Mouse (Mus musculus) mouse embryonic stem cell (cell line): ENCODE results near the gene Nynrin.

Source experiments
- in situ Hi-C, 2 experiments: fragments of 300-500 bp; cut with MboI; formaldehyde crosslinking; loops; 1 replicate in 1 of 2; 3 replicates in 1 of 2; pipeline ENCODE4 v1.14.3; 2019 to 2020; ENCODE audit warnings: low sequenced_read_pairs in 2 of 2, low pct_unique_long_range_greater_than_20kb in 1 of 2, mixed read lengths in 1 of 2; ENCODE audit not compliant: unreplicated experiment in 1 of 2

The Nynrin gene

DNA sequence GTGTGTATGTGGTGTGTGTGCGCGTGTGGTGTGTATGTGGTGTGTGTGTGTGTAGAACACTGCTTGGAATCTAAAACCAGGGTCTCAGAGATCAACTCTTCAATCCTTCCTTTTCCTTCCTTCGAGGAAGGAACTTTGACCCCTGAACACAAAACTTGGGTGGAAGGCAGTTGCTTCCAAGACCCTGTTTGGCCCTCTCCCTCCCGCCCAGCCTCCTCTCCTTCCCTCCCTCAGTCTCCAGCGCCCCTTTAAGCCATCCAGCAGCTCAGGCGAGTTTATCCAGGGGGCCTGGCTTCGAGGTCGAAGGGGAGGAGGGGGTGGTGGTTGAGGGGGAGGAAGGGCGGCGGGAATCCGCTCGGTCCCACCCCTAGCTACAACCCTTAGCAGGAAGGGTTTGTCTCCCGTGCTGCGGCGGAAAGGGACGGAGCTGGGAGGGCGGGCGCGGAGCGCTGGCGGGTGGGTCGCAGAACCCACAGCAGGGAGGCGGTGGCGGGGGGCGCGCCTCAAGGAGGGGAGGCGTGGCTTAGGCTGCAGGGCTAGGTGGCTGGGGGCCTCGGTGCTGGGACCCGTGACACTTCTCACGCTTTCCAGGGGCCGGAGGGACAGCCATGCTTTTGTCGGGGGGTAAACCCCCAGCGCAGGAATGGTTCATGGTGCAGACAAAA lies at the start of gene Nynrin:
Nynrin (plus strand) TSS at position 390 of the 665 bp plus-strand sequence.
- in situ Hi-C loops = loop anchor here in 1 of 2 experiments (10.0 kb wide), 1 partner anchor 61 kb away; no protein-coding TSS in a partner anchor

GRCm38 (mm10) chr14:55814885-55815284 lies 38.9 kb upstream of the Nynrin start:
- in situ Hi-C loops = no loop called here

DNA sequence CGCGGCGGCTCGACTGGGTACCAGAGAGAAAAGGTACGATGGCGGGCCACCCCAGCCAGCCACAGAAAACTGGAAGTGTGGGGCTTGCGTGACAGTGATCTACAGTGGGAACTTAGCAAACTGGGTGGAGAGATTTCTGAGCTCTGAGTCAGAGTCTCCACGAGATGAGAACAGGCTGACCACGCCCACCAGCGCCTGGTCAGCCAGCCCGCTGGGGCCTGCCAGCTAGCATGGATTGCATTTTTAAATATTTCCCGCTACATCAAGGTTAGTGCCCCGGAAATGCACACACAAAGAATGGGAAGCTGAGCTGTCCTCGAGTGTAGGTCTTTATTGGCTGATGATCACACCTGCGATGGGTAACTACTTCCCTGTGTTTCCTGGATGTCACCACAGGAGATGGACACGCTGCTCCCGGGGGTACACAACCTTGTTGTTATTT lies 38.5 kb upstream of the Nynrin start:
- in situ Hi-C loops = no loop called here

GRCm38 (mm10) chr14:55819845-55820405 lies 33.9 kb upstream of the Nynrin start:
- in situ Hi-C loops = loop anchor here (5.0 kb wide), 1 partner anchor 42 kb away; no protein-coding TSS in a partner anchor

DNA sequence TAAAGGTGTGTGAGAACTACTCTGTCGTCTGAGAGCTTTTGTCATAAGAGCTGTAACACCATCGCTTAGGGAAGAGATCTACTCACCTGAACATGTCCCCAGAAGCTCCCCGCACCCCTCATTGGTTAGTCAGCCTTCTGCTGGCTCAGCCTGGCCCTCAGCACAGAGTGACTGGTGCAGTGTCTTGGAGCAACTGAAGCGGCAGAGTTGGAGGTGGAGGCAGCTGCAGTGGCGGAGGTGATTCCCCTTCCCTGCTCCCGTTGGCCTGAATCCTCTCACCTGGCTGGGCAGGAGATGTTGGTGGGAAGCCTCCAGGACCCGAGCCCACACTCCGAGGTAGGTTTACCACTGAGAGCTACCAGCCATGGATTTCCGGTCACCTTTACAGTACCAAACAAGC lies 33.2 kb upstream of the Nynrin start:
- in situ Hi-C loops = loop anchor here (5.0 kb wide), 1 partner anchor 42 kb away; no protein-coding TSS in a partner anchor

DNA sequence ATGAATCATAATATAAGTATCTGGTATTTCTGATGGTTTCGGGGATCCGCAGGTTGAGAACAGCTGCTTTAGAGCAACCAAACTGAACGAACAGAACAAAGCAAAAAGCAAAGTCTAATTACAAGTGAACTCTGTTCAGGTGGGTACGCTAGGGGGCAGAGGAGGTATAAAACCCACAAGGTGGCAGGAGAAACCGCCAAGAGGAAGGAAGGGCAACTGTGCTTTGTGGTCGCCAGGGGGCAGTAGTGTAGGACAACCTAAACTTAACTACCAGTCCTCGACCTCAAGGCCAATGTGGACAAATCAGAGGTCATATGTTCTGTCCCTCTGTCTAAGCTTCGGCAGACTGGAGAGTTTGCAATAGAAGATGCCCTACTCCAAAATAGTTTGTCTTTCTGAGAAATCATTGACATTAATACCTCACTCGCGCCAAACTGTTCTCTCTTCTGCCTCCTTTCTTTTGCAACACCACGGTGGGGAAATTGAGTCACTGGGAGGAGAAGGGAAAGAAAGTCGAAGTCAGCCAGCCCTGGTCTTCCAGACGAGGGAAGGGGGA lies 31.3 kb upstream of the Nynrin start:
- in situ Hi-C loops = loop anchor here (5.0 kb wide), 1 partner anchor 40 kb away; no protein-coding TSS in a partner anchor

DNA sequence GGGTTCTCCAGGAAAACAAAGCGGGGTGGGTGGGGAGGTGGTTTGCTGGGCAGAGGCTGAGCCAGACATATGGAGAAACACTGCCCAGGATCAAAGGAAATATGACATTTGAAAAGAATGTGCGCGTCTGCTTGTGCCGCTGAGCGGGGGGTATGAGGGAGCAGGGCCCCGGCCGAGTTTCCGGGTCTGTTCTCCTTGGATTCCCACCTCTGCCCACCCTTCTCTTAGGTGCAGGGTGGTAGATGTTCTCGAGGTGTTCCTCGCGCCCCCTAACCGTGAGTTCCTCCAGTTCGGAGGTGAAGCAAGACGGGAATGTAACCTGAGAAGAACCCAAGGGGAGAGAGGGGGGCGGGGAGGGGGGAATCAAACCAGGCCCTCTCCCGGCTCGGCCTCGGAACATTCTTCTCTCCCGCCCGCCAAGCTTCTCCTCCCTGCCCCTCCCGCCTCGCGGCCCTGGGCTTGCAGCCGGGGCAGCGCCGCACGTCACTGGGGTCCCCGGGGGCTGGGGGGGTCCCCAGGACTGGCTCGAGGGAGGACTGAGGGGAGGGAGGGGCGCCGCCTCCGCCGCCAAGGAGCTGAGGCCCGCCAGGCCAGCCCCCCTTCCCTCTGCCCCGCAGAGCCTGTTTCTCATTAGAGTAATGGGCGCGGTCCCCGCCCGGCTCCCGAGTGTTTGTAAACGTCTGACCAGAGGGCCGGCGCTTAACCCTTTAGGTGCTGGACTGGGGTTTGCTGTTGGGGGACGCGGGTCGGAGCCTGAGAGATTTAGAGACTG lies 30.6 kb upstream of the Nynrin start, which contains the start of gene Nfatc4:
Nfatc4 (plus strand) TSS at position 154 of the 772 bp plus-strand sequence.
- in situ Hi-C loops = loop anchor here (5.0 kb wide), 1 partner anchor 39 kb away; no protein-coding TSS in a partner anchor

- in situ Hi-C loops = loop anchor here (5.0 kb wide), 1 partner anchor 38 kb away; no protein-coding TSS in a partner anchor
Measured at GRCm38 (mm10) chr14:55824001-55824480, 29.8 kb upstream of the Nynrin start.

DNA sequence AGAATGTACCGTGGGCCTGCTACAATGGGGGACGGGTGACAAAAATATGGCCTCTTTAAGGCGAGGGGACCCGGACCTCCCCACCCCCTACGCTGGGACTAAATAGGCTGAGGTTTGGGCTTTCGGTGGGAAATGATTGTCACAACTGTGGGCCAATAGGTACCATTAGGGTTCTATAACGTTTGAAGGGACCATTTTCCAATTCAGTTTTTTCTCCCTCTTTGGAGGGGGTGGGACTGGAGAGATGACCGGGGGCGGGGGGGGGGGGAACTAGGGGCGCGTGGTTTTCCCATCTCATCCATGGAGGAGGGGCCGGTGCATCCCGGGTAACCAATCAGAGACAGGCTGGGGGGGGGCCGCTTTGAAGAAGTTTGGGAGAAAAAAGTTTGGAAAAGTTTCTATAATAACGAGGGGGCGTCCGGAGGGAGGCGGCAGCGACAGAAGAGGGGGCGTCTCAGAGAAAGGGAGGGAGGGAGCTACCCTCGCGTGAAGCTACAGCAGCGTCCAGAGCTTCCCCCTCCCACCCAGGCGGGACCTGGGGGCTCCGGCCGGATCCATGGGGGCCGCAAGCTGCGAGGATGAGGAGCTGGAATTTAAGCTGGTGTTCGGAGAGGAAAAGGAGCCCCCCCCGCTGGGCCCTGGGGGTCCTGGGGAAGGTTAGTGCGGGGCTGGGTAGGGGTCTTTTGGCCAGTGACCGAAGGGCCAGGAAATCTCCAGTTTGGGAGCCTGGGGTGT lies 29.2 kb upstream of the Nynrin start:
- in situ Hi-C loops = loop anchor here (5.0 kb wide), 1 partner anchor 38 kb away; no protein-coding TSS in a partner anchor

DNA sequence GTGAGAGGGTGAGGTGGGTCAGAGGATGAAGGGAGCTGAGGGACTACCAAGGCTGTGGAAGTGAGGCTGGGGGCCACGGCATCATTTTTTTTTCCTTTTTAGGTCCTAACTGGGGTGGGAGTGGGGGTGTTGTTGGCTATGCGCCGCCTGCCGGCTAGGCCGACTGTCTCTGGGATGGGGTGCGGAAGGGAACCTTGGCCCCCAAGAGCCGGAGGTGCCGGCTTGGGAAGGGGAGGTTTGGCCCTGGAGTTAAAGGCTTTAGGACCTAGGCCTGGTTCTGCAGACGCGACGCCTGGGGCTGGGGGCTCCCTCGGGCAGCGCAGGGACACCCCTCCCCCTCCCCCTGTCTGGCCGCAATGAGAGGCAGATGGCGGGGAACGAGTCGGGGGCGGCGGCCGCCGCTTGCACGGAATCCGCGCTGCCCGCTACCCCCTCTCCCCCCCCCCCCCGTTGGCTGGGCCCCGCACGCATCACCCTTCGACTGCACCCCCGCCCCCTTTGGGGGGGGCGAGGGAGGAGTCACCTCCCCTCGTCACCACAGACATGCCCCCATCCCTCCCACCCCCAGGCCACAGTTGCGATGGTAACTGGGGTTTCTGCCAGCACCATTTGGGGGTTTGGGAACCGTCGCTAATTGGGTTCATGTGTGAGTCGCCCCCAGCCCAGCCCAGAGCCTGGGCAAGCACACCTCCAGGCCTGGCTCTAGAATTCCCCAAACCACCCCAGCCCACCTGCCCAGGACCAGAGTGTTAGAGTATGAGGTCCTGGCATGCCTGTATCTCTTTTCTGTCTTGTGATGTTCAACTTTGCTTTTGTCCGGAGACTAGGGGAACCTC lies 28.4 kb upstream of the Nynrin start:
- in situ Hi-C loops = no loop called here

DNA sequence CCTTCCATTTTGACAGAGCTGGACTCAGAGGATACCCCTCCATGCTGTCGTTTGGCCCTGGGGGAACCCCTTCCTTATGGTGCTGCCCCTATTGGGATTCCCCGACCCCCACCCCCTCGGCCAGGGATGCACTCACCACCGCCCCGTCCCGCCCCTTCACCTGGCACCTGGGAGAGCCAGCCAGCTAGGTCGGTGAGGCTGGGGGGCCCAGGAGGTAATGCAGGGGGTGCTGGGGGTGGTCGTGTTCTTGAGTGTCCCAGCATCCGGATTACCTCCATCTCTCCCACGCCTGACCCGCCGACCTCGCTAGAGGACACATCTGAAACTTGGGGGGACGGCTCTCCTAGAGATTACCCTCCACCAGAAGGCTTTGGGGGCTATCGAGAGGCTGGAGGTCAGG lies 27.7 kb upstream of the Nynrin start:
- in situ Hi-C loops = no loop called here

DNA sequence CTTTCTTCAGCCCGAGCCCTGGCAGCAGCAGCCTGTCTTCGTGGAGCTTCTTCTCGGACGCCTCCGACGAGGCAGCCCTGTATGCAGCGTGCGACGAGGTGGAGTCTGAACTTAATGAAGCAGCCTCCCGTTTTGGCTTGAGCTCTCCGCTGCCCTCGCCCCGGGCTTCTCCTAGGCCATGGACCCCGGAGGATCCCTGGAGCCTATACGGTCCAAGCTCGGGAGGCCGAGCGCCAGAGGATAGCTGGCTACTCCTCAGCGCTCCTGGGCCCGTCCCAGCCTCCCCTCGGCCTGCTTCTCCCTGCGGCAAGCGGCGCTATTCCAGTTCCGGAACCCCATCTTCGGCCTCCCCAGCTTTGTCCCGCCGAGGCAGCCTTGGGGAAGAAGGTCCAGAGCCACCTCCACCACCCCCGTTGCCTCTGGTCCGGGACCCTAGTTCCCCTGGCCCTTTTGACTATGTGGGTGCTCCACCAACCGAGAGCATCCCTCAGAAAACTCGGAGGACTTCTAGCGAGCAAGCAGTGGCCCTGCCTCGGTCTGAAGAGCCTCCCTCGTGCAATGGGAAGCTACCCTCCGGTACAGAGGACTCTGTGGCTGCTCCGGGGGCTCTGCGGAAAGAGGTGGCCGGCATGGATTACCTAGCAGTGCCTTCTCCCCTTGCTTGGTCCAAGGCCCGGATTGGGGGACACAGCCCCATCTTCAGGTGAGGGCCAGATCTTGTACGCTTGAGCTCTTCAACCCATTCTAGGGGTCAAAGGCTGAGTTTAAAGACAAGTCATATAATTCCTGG lies 27.1 kb upstream of the Nynrin start:
- in situ Hi-C loops = no loop called here

- in situ Hi-C loops = no loop called here
Measured at GRCm38 (mm10) chr14:55828716-55829263, 25.0 kb upstream of the Nynrin start.

DNA sequence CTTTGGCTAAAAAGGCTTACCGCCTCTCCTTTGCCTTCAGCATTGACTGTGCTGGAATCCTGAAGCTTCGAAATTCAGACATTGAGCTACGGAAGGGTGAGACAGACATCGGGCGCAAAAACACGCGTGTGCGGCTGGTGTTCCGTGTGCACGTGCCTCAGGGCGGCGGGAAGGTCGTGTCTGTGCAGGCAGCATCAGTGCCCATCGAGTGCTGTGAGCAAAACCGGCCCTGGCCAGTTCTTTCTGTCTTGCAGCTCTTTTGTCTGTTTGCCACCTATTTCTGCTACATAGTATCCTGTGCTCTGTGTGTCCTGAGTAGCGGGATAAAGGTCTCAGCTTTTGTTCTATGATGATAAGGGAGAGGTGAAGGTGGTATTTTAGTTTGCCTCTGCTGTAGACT lies 24.0 kb upstream of the Nynrin start:
- in situ Hi-C loops = no loop called here

- in situ Hi-C loops = no loop called here
Measured at GRCm38 (mm10) chr14:55830331-55830730, 23.5 kb upstream of the Nynrin start.

- in situ Hi-C loops = no loop called here
Measured at GRCm38 (mm10) chr14:55833126-55833525, 20.7 kb upstream of the Nynrin start.
